Mouse (Mus musculus) liver, postnatal 0 days (tissue): ENCODE measurements around the gene Rgs7.

Experiments used
- CTCF ChIP-seq: sonication (generic); IDR thresholded peaks from 2 replicates; pipeline ENCODE4 v1.5.1; 2016; ENCODE audit warnings: antibody characterized with exemption, low read depth
- EP300 ChIP-seq: IDR thresholded peaks from 2 replicates; pipeline ENCODE4 v1.6.1; 2016; ENCODE audit warnings: antibody characterized with exemption, low read depth, mild to moderate bottlenecking

DNA sequence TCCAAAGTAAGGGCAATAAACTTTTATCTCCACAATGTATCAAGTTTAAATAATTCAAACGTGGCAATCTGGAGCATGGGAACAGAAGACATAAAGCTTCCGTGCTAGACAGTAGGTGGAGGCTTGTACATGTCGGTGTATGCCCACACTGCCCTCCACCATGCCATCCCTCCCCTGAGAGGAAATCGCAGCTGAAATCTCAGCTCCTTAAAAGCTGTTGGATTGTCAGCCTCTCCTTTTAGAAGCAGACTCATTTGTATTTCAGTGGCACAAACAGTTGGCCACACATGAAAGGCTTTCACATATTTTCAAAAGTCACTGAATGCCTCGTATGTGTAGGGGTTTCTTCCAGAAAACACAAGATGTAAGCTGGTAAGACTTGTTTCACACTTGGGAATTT lies 304.1 kb downstream of the Rgs7 start:
- no peak for TF ChIP-seq CTCF
- no peak for TF ChIP-seq EP300
